Mouse (Mus musculus) adrenal gland, postnatal 4 days (tissue): ENCODE measurements around the gene Mmab. TPM values are rescaled to one million over a fixed set of nuclear protein-coding genes. Genes with fewer than 3 reads are reported as not detected.

Experiments
- microRNA-seq: library from miRNA; unstranded; fragments of <30 nt; microRNA quantifications from one replicate; pipeline ENCODE4 v1.2.0, GENCODE M21; 2021
- total RNA-seq, 2 experiments: library from RNA; stranded (reverse); gene quantifications; 2 replicates each; pipeline ENCODE4 v1.2.3; 2021

Gene Mmab
- total RNA-seq, 2 experiments from 2014 or later: 18.1 to 18.2 TPM

Small RNA genes within 50 kb of the gene (microRNA-seq; reads per million reads assigned to microRNA genes)
- not detected for gene Mir7027

Other genes starting within 250 kb of the Mmab start
- gene Foxn4, start 170.3 kb downstream of the Mmab start, total RNA-seq: not detected
- gene Myo1h, start 154.9 kb downstream of the Mmab start, total RNA-seq: 1 to 10 TPM; 1.2 to 1.5 TPM
- gene Kctd10, start 63.6 kb downstream of the Mmab start, total RNA-seq: 10 to 100 TPM; 77.9 to 82.8 TPM
- gene Ube3b, start 63.5 kb downstream of the Mmab start, total RNA-seq: 10 to 100 TPM; 65.4 to 72.7 TPM
- 10 to 100 TPM; 21.5 to 23.6 TPM for gene Mvk, start 209 bp upstream of the Mmab start, total RNA-seq
- gene Fam222a, start 124.0 kb upstream of the Mmab start, total RNA-seq: 10 to 100 TPM; 33.7 to 33.9 TPM
- gene Trpv4, start 214.4 kb upstream of the Mmab start, total RNA-seq: 1 to 10 TPM; 2.4 to 8.0 TPM
- gene Gltp, start 246.9 kb upstream of the Mmab start, total RNA-seq: 10 to 100 TPM; 49.5 to 53.4 TPM